Mouse (Mus musculus) ES-E14 (cell line): ENCODE data around the gene Ethe1. TPM values are rescaled to one million over a fixed set of nuclear protein-coding genes. Genes with fewer than 3 reads are reported as not detected.

ENCODE experiments used
- DNase-seq: peaks from one replicate; pipeline ENCODE4 v3.0.0-alpha.2; 2013; ENCODE audit warnings: low read depth, low spot score
- H3K27ac ChIP-seq: 2 replicates; pipeline ENCODE4 v1.5.1; 2012; ENCODE audit warnings: low read depth, mild to moderate bottlenecking, low read length, moderate library complexity, mixed read lengths; ENCODE audit not compliant: poor library complexity, insufficient read depth, severe bottlenecking
- H3K36me3 ChIP-seq: 2 replicates; pipeline ENCODE4 v1.6.1; 2012; ENCODE audit warnings: mild to moderate bottlenecking, low read length, moderate library complexity, mixed read lengths; ENCODE audit not compliant: control insufficient read depth, poor library complexity, insufficient read depth, severe bottlenecking
- H3K4me1 ChIP-seq, 2 experiments: fragments of 150-350 bp in 1 of 2; sonication (generic) in 1 of 2; 2 replicates each; pipeline ENCODE4 v1.6.1; 2012; ENCODE audit warnings: low read length in 2 of 2, mild to moderate bottlenecking in 1 of 2, mixed read lengths in 1 of 2; ENCODE audit not compliant: control insufficient read depth in 2 of 2, insufficient read depth in 2 of 2, poor library complexity in 1 of 2
- H3K4me3 ChIP-seq, 2 experiments: fragments of 150-350 bp in 1 of 2; sonication (generic) in 1 of 2; 2 replicates each; pipeline ENCODE4 v1.5.1; 2012; ENCODE audit warnings: low read length in 2 of 2, low read depth in 1 of 2, mild to moderate bottlenecking in 1 of 2, mixed read lengths in 1 of 2; ENCODE audit not compliant: insufficient read depth in 1 of 2, poor library complexity in 1 of 2, severe bottlenecking in 1 of 2
- H3K9ac ChIP-seq: 2 replicates; pipeline ENCODE4 v1.6.1; 2012; ENCODE audit warnings: low read depth, mild to moderate bottlenecking, low read length, mixed read lengths; ENCODE audit not compliant: poor library complexity, insufficient read depth, severe bottlenecking
- H3K9me3 ChIP-seq: fragments of 150-350 bp; sonication (generic); 2 replicates; pipeline ENCODE4 v1.6.1; 2012; ENCODE audit warnings: low read depth, mild to moderate bottlenecking, low read length; ENCODE audit not compliant: control insufficient read depth, insufficient read depth
- CHD2 ChIP-seq: IDR thresholded peaks from 2 replicates; pipeline ENCODE4 v1.6.1; 2014; ENCODE audit warnings: mild to moderate bottlenecking, low read depth, low read length, inconsistent platforms
- HCFC1 ChIP-seq: IDR thresholded peaks from 2 replicates; pipeline ENCODE4 v1.6.1; 2012; ENCODE audit warnings: low read length, inconsistent platforms, borderline replicate concordance; ENCODE audit not compliant: insufficient read depth
- MAFK ChIP-seq: IDR thresholded peaks from 2 replicates; pipeline ENCODE4 v1.6.1; 2014; ENCODE audit warnings: mild to moderate bottlenecking, low read depth, low read length, inconsistent platforms; ENCODE audit not compliant: insufficient read depth
- ZC3H11A ChIP-seq: IDR thresholded peaks from 2 replicates; pipeline ENCODE4 v1.6.1; 2012; ENCODE audit warnings: low read depth, mild to moderate bottlenecking, inconsistent platforms, low read length, borderline replicate concordance
- ZNF384 ChIP-seq: IDR thresholded peaks from 2 replicates; pipeline ENCODE4 v1.6.1; 2012; ENCODE audit warnings: low read depth, low read length, inconsistent platforms
- in situ Hi-C, 2 experiments: fragments of 600-800 bp; cut with MboI; formaldehyde crosslinking; loops; one replicate each; pipeline ENCODE4 v1.15.1; 2025; ENCODE audit warnings: low sequenced_read_pairs in 2 of 2, inconsistent platforms in 1 of 2; ENCODE audit not compliant: unreplicated experiment in 2 of 2
- total RNA-seq: library from RNA; depleted of rRNA; stranded (reverse); fragments of 300-350 nt; gene quantifications from 2 replicates; pipeline ENCODE4 v1.2.3, GENCODE M21; 2012; rRNA removed

Ethe1 gene
- total RNA-seq = 14.3 and 14.7 TPM in 2 replicates

DNA sequence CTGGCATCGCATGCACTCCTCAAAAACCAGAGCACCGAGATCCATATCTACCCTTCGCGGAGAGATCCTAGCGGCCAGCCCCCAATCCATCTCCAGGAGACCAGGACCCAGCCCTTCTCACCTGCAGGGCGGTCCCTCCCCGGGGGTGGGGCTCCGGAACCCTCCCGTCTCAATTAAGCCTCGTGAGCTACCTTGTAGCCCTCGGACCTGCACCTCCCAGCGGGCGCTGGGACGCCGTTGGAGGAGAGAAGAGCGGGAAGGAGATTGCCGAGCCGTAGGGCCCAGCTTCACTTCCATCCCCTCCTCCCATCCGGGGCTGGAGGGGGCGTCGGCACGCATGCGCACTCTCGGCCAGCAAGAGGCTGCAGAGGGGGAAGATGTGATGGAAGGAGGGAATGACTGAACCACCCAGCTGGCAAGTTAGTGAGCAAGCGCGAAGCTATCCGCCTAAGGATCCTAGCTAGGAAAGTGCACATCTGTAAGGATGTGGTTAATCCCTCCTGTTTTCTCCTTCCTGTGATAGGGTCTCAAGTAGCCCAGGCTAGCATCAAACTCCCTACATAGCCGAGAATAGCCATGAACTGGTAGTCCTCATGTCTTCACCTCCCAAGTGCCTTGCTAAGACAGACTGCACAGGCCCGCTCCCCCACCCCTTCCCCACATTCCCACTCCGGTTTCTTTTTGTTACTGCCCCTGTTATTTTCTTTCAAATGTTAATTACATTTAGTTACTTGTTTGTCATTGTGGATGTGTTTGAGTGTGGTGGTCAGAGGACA, at the start of gene Ethe1, which contains the start of gene Zfp575:
Gene Ethe1 (plus strand): TSS at position 214 of the 776 bp plus-strand sequence.
Gene Zfp575 (minus strand): TSS at position 312 of the 776 bp plus-strand sequence.
- in situ Hi-C loops = no loop called here
- no peak within 1 kb of the TSS for H3K27ac ChIP-seq
- H3K4me1 ChIP-seq = peaks cover 2 to 7% of the 10 kb centered on the region in 2 experiments; a peak in 2 of 4 replicates
- no peak for TF ChIP-seq ZNF384
- no peak for TF ChIP-seq CHD2
- TF ChIP-seq MAFK = no peak
- TF ChIP-seq HCFC1 = no peak
- TF ChIP-seq ZC3H11A = no peak
- no peaks in the 10 kb centered on the region for H3K9me3 ChIP-seq
- peak within 1 kb of the TSS; percentile 35 to 62 for H3K4me3 ChIP-seq
- H3K9ac ChIP-seq = 0 out of 2 replicates have a peak within 1 kb of the TSS, but pooled peaks have one; percentile 15
- no peak for DNase-seq
- no peaks in the 10 kb centered on the region for H3K36me3 ChIP-seq

DNA sequence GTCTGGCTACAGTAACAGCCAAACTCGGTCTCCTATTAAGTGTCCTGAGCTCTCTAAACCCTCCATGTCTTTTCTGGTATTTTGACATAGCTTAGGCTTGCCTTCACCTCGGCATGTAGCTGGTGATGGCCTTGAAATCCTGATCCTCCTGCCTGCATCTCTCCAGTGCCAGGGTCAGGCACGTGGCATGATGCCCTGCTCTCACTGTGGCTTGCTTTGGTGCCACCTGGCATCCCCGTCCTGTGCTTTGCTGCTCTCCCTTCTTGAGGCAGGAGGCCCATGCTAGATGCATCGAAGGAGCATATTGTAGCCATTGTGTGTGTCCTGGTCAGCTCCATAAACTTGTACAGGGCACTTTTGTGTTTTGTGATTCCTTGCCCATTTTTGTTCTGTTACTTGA, 49.8 kb upstream of the Ethe1 start:
- DNase-seq = no peak
- no peak overlapping the region for H3K27ac ChIP-seq
- H3K36me3 ChIP-seq = no peaks in the 10 kb centered on the region
- H3K9ac ChIP-seq = no peak overlapping the region; the same call in 1 of the 2 replicates
- no peak overlapping the region for H3K4me3 ChIP-seq
- H3K9me3 ChIP-seq = no peaks in the 10 kb centered on the region
- peaks cover 2 to 4% of the 10 kb centered on the region in 2 experiments; a peak in 1 of 4 replicates for H3K4me1 ChIP-seq
- in situ Hi-C loops = no loop called here
- TF ChIP-seq ZC3H11A = no peak
- TF ChIP-seq ZNF384 = no peak
- no peak for TF ChIP-seq MAFK
- no peak for TF ChIP-seq CHD2
- TF ChIP-seq HCFC1 = no peak

GRCm38 (mm10) chr7:24538154-24538553, 49.2 kb upstream of the Ethe1 start:
- Histone ChIP-seq H3K9ac (no peak overlapping the region), H3K4me1 (peaks cover 2 to 4% of the 10 kb centered on the region in 2 experiments; a peak in 1 of 4 replicates), H3K4me3 (no peak overlapping the region), H3K36me3 (no peaks in the 10 kb centered on the region), H3K27ac (no peak overlapping the region), H3K9me3 (no peaks in the 10 kb centered on the region)
- no peak for DNase-seq
- no peak for TF ChIP-seq ZC3H11A
- TF ChIP-seq HCFC1 = no peak
- no peak for TF ChIP-seq MAFK
- TF ChIP-seq CHD2 = no peak
- no peak for TF ChIP-seq ZNF384
- in situ Hi-C loops = no loop called here

GRCm38 (mm10) chr7:24538701-24539100, 48.6 kb upstream of the Ethe1 start:
- no peak overlapping the region for H3K9ac ChIP-seq
- no peak overlapping the region for H3K4me3 ChIP-seq
- TF ChIP-seq ZC3H11A = no peak
- no peak for TF ChIP-seq CHD2
- TF ChIP-seq ZNF384 = no peak
- TF ChIP-seq HCFC1 = no peak
- H3K9me3 ChIP-seq = no peaks in the 10 kb centered on the region
- in situ Hi-C loops = no loop called here
- peaks cover 2% of the 10 kb centered on the region in 2 experiments; a peak in 1 of 4 replicates for H3K4me1 ChIP-seq
- DNase-seq = no peak
- H3K36me3 ChIP-seq = no peaks in the 10 kb centered on the region
- H3K27ac ChIP-seq = no peak overlapping the region
